Mouse (Mus musculus) neural tube, embryonic 11.5 days (tissue): Measurements from ENCODE around the gene Kifc1. TPM values are rescaled to one million over a fixed set of nuclear protein-coding genes. Genes with fewer than 3 reads are reported as not detected.

ENCODE experiments used
- ATAC-seq: fragments of 200-750 bp; cut with Nextera tagmentation; 2 replicates; pipeline ENCODE4 v1.8.0; 2017; ENCODE audit warnings: moderate number of reproducible peaks, mild to moderate bottlenecking, moderate TSS enrichment, moderate library complexity; ENCODE audit not compliant: insufficient read depth, low FRiP score, low TSS enrichment
- DNase-seq: peaks from one replicate; pipeline ENCODE4 v3.0.0-alpha.2; 2015; ENCODE audit warnings: low spot score
- H3K27ac ChIP-seq: fragments of 300-500 bp; sonication (generic); 2 replicates; pipeline ENCODE4 v1.5.1; 2014; ENCODE audit warnings: low read depth, mild to moderate bottlenecking, low read length
- H3K27me3 ChIP-seq: fragments of 300-500 bp; sonication (generic); 2 replicates; pipeline ENCODE4 v1.6.1; 2014; ENCODE audit warnings: mild to moderate bottlenecking, low read length, mixed read lengths; ENCODE audit not compliant: control insufficient read depth, insufficient read depth
- H3K36me3 ChIP-seq: fragments of 300-500 bp; sonication (generic); 2 replicates; pipeline ENCODE4 v1.6.1; 2014; ENCODE audit warnings: mild to moderate bottlenecking, low read length, moderate library complexity, mixed read lengths; ENCODE audit not compliant: control insufficient read depth, insufficient read depth
- H3K4me1 ChIP-seq: fragments of 300-500 bp; sonication (generic); 2 replicates; pipeline ENCODE4 v1.6.1; 2014; ENCODE audit warnings: low read length, mixed read lengths; ENCODE audit not compliant: control insufficient read depth, insufficient read depth
- H3K4me2 ChIP-seq: fragments of 300-500 bp; sonication (generic); 2 replicates; pipeline ENCODE4 v1.6.1; 2014; ENCODE audit warnings: low read depth, mild to moderate bottlenecking, moderate library complexity
- H3K4me3 ChIP-seq: fragments of 300-500 bp; sonication (generic); 2 replicates; pipeline ENCODE4 v1.5.1; 2014; ENCODE audit warnings: low read depth, low read length
- H3K9ac ChIP-seq: fragments of 300-500 bp; sonication (generic); 2 replicates; pipeline ENCODE4 v1.6.1; 2014; ENCODE audit warnings: mild to moderate bottlenecking, low read length
- H3K9me3 ChIP-seq: fragments of 300-500 bp; sonication (generic); 2 replicates; pipeline ENCODE4 v1.6.1; 2016; ENCODE audit warnings: low read length; ENCODE audit not compliant: control insufficient read depth
- WGBS: fragments of 180-500 bp; shearing (Covaris S2); extraction: QIAGEN DNeasy Blood & Tissue Kit; methylation state at CpG from one replicate; pipeline ENCODE4 v1.1.7; 2014; 5-methylcytosine and 5-hydroxymethylcytosine counted together
- polyA plus RNA-seq: library from polyadenylated mRNA; unstranded; fragments of >200 nt; fragmentation: Nextera tagmentation; extraction: Ambion mirVana; gene quantifications from 2 replicates; pipeline ENCODE4 v1.2.1, GENCODE M21; 2014

Gene Kifc1
- polyA plus RNA-seq, 1 experiment from 2014 or later, result 11.0 TPM

GRCm38 (mm10) chr17:33930280-33931158, 40.1 kb upstream of the Kifc1 start:
- peak overlapping the region; percentile 99 for H3K4me2 ChIP-seq
- no peaks in the 10 kb centered on the region for H3K27me3 ChIP-seq
- no peaks in the 10 kb centered on the region for H3K9me3 ChIP-seq
- ATAC-seq, result 0 out of 2 replicates have a peak, but pooled peaks have one; percentile 3
- peak overlapping the region; percentile 91 for H3K4me3 ChIP-seq
- H3K4me1 ChIP-seq, result peaks cover 9% of the 10 kb centered on the region; the same call in 1 of the 2 replicates
- WGBS, result under 1% methylated on average over 44 of the region's 45 CpGs
- peak; percentile 33 for DNase-seq
- H3K36me3 ChIP-seq, result peaks cover 6% of the 10 kb centered on the region
- peak overlapping the region; percentile 95 for H3K27ac ChIP-seq
- H3K9ac ChIP-seq, result peak overlapping the region; percentile 88

- DNase-seq, result peak; percentile 97
- Histone ChIP-seq H3K36me3 (peaks cover 5% of the 10 kb centered on the region; the same call in 1 of the 2 replicates), H3K4me1 (peaks cover 9% of the 10 kb centered on the region; the same call in 1 of the 2 replicates), H3K27ac (peak within 1 kb of the TSS; percentile 95), H3K27me3 (no peaks in the 10 kb centered on the region), H3K9me3 (no peaks in the 10 kb centered on the region), H3K4me3 (peak within 1 kb of the TSS; percentile 91), H3K4me2 (peak within 1 kb of the TSS; percentile 99), H3K9ac (peak within 1 kb of the TSS; percentile 88)
- WGBS, result under 1% methylated on average over 71 of the region's 80 CpGs
- peak; percentile 83 for ATAC-seq
These were observed 39.2 kb upstream of the Kifc1 start, which contains the start of gene Rgl2 for GRCm38 (mm10) chr17:33929371-33930279. Gene Rgl2, plus strand, starts transcription at chr17:33929543.

GRCm38 (mm10) chr17:33928251-33928947, 37.9 kb upstream of the Kifc1 start:
- Histone ChIP-seq H3K4me1 (peaks cover 9% of the 10 kb centered on the region; the same call in 1 of the 2 replicates), H3K4me3 (peak overlapping the region; percentile 91), H3K36me3 (peaks cover 4% of the 10 kb centered on the region; the same call in 1 of the 2 replicates), H3K9ac (peak overlapping the region; percentile 67), H3K27me3 (no peaks in the 10 kb centered on the region), H3K4me2 (peak overlapping the region; percentile 99), H3K27ac (no peak overlapping the region), H3K9me3 (no peaks in the 10 kb centered on the region)
- 63% methylated on average over 21 of the region's 21 CpGs for WGBS
- ATAC-seq, result no peak
- no peak for DNase-seq

- H3K36me3 ChIP-seq, result no peaks in the 10 kb centered on the region
- no peak for DNase-seq
- H3K9me3 ChIP-seq, result no peaks in the 10 kb centered on the region
- peaks cover 9% of the 10 kb centered on the region; the same call in 1 of the 2 replicates for H3K4me1 ChIP-seq
- no peak overlapping the region for H3K4me2 ChIP-seq
- ATAC-seq, result no peak
- no peaks in the 10 kb centered on the region for H3K27me3 ChIP-seq
- no peak overlapping the region for H3K27ac ChIP-seq
- H3K9ac ChIP-seq, result no peak overlapping the region
- no peak overlapping the region for H3K4me3 ChIP-seq
- WGBS, result 73% methylated on average over 17 of the region's 17 CpGs
These were observed 35.9 kb upstream of the Kifc1 start for GRCm38 (mm10) chr17:33926207-33926932.

GRCm38 (mm10) chr17:33925406-33926116, 35.1 kb upstream of the Kifc1 start:
- Histone ChIP-seq H3K9me3 (no peaks in the 10 kb centered on the region), H3K9ac (no peak overlapping the region), H3K4me2 (no peak overlapping the region), H3K4me3 (no peak overlapping the region), H3K27me3 (no peaks in the 10 kb centered on the region), H3K27ac (no peak overlapping the region), H3K36me3 (no peaks in the 10 kb centered on the region), H3K4me1 (0 out of 2 replicates have a peak, but pooled peaks cover under 1% of the 10 kb centered on the region)
- DNase-seq (no peak), ATAC-seq (no peak)
- 83% methylated on average over 20 of the region's 21 CpGs for WGBS

- 86% methylated on average over 10 of the region's 10 CpGs for WGBS
- H3K4me3 ChIP-seq, result no peak overlapping the region
- DNase-seq (no peak), ATAC-seq (no peak)
- H3K4me1 ChIP-seq, result peaks cover 6% of the 10 kb centered on the region; the same call in 1 of the 2 replicates
- no peak overlapping the region for H3K4me2 ChIP-seq
- no peak overlapping the region for H3K9ac ChIP-seq
- no peaks in the 10 kb centered on the region for H3K9me3 ChIP-seq
- H3K36me3 ChIP-seq, result no peaks in the 10 kb centered on the region
- no peak overlapping the region for H3K27ac ChIP-seq
- no peaks in the 10 kb centered on the region for H3K27me3 ChIP-seq
These were observed 34.3 kb upstream of the Kifc1 start for GRCm38 (mm10) chr17:33924577-33925283.

- H3K9me3 ChIP-seq, result no peaks in the 10 kb centered on the region
- DNase-seq (no peak), ATAC-seq (no peak)
- H3K4me3 ChIP-seq, result no peak overlapping the region
- H3K4me1 ChIP-seq, result peaks cover 20% of the 10 kb centered on the region
- no peaks in the 10 kb centered on the region for H3K27me3 ChIP-seq
- H3K4me2 ChIP-seq, result no peak overlapping the region
- 87% methylated on average over 7 of the region's 7 CpGs for WGBS
- no peak overlapping the region for H3K27ac ChIP-seq
- H3K36me3 ChIP-seq, result no peaks in the 10 kb centered on the region; the same call in 1 of the 2 replicates
- no peak overlapping the region for H3K9ac ChIP-seq
These were observed 30.9 kb upstream of the Kifc1 start for GRCm38 (mm10) chr17:33921361-33921760.
